20 mouse cellular contexts compared by ENCODE assay signal in the genomic region with DNA sequence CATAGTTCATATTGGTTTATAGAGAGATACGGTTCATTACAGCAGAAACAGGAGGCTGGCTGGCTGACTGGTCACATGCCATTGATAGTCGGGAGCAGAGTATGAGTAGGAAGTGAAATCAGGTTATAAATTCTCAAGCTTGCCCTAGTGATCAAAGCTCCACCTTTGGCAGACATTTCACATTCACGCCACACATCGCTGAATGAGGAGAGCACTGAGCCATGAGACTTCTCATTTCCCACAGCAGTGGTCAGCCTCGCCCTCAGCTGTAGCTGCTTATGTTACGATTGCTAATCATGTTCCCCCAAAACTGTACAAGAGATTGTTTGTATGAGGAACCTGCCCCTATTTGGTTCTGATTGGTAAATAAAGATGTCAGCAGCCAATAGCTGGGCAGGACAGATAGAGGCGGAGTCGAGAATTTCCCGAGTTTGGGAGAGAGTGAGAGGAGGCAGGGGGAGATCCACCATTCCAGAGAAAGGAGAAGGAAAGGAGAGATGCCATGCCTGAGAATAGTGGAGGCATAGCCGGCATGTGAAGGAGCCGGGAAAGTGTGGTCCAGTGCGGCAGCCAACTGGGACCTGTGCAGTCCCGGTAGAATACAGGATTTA.
DNase-seq lines count a peak whose midpoint lies in the region; ATAC-seq and TF ChIP-seq lines count a peak whose summit lies in the region.
"Had no signal": no experiment of that assay in that cellular context is flagged by ENCODE, and none has a peak within 500 bp of the region (broad histone marks: within the 10 kb centered on the region; RNA-seq: fewer than 3 reads in every experiment).

No protein-coding gene starts in this region.

- no peaks in the 10 kb centered on the region for H3K9me3 ChIP-seq in limb, embryonic 11.5 days (ENCODE audit: control insufficient read depth, low read length)
- no peaks in the 10 kb centered on the region for H3K9me3 ChIP-seq in limb, embryonic 10.5 days (replicated peaks)
- no peaks in the 10 kb centered on the region for H3K9me3 ChIP-seq in kidney, postnatal 0 days (replicated peaks; ENCODE audit: low read length)
- H3K9me3 ChIP-seq in midbrain, embryonic 15.5 days = no peaks in the 10 kb centered on the region
- H3K9me3 ChIP-seq: embryonic facial prominence, embryonic 10.5 days; forebrain, embryonic 13.5 days; heart, embryonic 10.5 days; hindbrain, embryonic 13.5 days had no signal

- no peaks in the 10 kb centered on the region for H3K27me3 ChIP-seq in limb, embryonic 11.5 days (ENCODE audit: control insufficient read depth, insufficient read depth, low read length)
- no peaks in the 10 kb centered on the region for H3K27me3 ChIP-seq in limb, embryonic 10.5 days (ENCODE audit: low read depth, poor library complexity, severe bottlenecking)
- H3K27me3 ChIP-seq in kidney, postnatal 0 days (ENCODE audit: insufficient read depth, low read length) = no peaks in the 10 kb centered on the region
- H3K27me3 ChIP-seq in midbrain, embryonic 15.5 days (replicated peaks) = no peaks in the 10 kb centered on the region
- H3K27me3 ChIP-seq: forebrain, embryonic 13.5 days; hindbrain, embryonic 13.5 days had no signal

- no peaks in the 10 kb centered on the region for H3K4me1 ChIP-seq in limb, embryonic 11.5 days (ENCODE audit: control insufficient read depth, insufficient read depth, low read length)
- peaks cover 5% of the 10 kb centered on the region for H3K4me1 ChIP-seq in limb, embryonic 10.5 days
- no peaks in the 10 kb centered on the region for H3K4me1 ChIP-seq in kidney, postnatal 0 days (replicated peaks; ENCODE audit: insufficient read depth, low read length)
- no peaks in the 10 kb centered on the region for H3K4me1 ChIP-seq in midbrain, embryonic 15.5 days
- H3K4me1 ChIP-seq: forebrain, embryonic 13.5 days; heart, embryonic 10.5 days had no signal

- DNase-seq in kidney, adult 9 months = peak; percentile 1
- DNase-seq in kidney, adult 8-10 months = no peak
- no peak for DNase-seq in limb, embryonic 11.5 days (ENCODE audit: low spot score)
- no peak for DNase-seq in limb, embryonic 10.5 days (ENCODE audit: low spot score)
- peak; percentile 68 for DNase-seq in kidney, postnatal 0 days (ENCODE audit: low spot score)
- DNase-seq: adrenal gland, adult 2 months; adrenal gland, postnatal 25 days; cerebellum, adult 18-20 months; cerebellum, adult 9-11 months; cerebellum, postnatal 36 days; forebrain, postnatal 0 days; gastrocnemius, postnatal 36 days; heart, adult 18-20 months; heart, postnatal 10 days had no signal

- no peak overlapping the region for H3K9ac ChIP-seq in limb, embryonic 11.5 days (ENCODE audit: low read length)
- H3K9ac ChIP-seq in kidney, postnatal 0 days (ENCODE audit: low read depth, low read length) = no peak overlapping the region
- H3K9ac ChIP-seq in midbrain, embryonic 15.5 days = no peak overlapping the region
- H3K9ac ChIP-seq: forebrain, embryonic 13.5 days; forebrain, postnatal 0 days; hindbrain, embryonic 13.5 days had no signal

- H3K27ac ChIP-seq in limb, embryonic 11.5 days (replicated peaks; ENCODE audit: low read depth, low read length) = no peak overlapping the region
- no peak overlapping the region for H3K27ac ChIP-seq in limb, embryonic 10.5 days
- no peak overlapping the region for H3K27ac ChIP-seq in kidney, postnatal 0 days
- no peak overlapping the region for H3K27ac ChIP-seq in midbrain, embryonic 15.5 days
- H3K27ac ChIP-seq: embryonic facial prominence, embryonic 10.5 days; forebrain, embryonic 13.5 days; heart, embryonic 10.5 days; hindbrain, embryonic 13.5 days had no signal

- H3K36me3 ChIP-seq in limb, embryonic 11.5 days (ENCODE audit: control insufficient read depth, insufficient read depth, low read length) = no peaks in the 10 kb centered on the region
- H3K36me3 ChIP-seq in limb, embryonic 10.5 days = no peaks in the 10 kb centered on the region
- no peaks in the 10 kb centered on the region for H3K36me3 ChIP-seq in kidney, postnatal 0 days (ENCODE audit: insufficient read depth, low read length)
- H3K36me3 ChIP-seq in midbrain, embryonic 15.5 days (replicated peaks) = no peaks in the 10 kb centered on the region
- H3K36me3 ChIP-seq: embryonic facial prominence, embryonic 10.5 days; heart, embryonic 10.5 days; hindbrain, embryonic 13.5 days had no signal

- TF ChIP-seq CTCF in kidney, postnatal 0 days (IDR thresholded peaks at IDR 0.05; ENCODE audit: low read depth) = no peak

- no peak overlapping the region for H3K4me3 ChIP-seq in limb, embryonic 11.5 days (ENCODE audit: low read depth, low read length)
- no peak overlapping the region for H3K4me3 ChIP-seq in limb, embryonic 10.5 days
- no peak overlapping the region for H3K4me3 ChIP-seq in kidney, postnatal 0 days (replicated peaks; ENCODE audit: low read depth, low read length)
- H3K4me3 ChIP-seq in midbrain, embryonic 15.5 days = no peak overlapping the region
- H3K4me3 ChIP-seq: embryonic facial prominence, embryonic 10.5 days; forebrain, embryonic 13.5 days; heart, embryonic 10.5 days; hindbrain, embryonic 13.5 days had no signal

- peak; percentile 67; the same call in 1 of the 2 replicates for ATAC-seq in limb, embryonic 11.5 days (ENCODE audit: insufficient number of reproducible peaks, low FRiP score, low TSS enrichment, low read depth)
- peak; percentile 87 for ATAC-seq in kidney, postnatal 0 days (replicated peaks; ENCODE audit: low FRiP score, low read depth)
- ATAC-seq in megakaryocyte progenitor cell, adult 5-6 weeks (replicated peaks; ENCODE audit: poor library complexity) = no peak
- ATAC-seq in midbrain, embryonic 15.5 days (replicated peaks) = no peak
- ATAC-seq: forebrain, embryonic 13.5 days; forebrain, postnatal 0 days had no signal

- no peak overlapping the region for H3K4me2 ChIP-seq in limb, embryonic 11.5 days (ENCODE audit: low read depth, severe bottlenecking)
- H3K4me2 ChIP-seq in kidney, postnatal 0 days (ENCODE audit: low read length) = peak overlapping the region; percentile 19
- H3K4me2 ChIP-seq in midbrain, embryonic 15.5 days = no peak overlapping the region
- H3K4me2 ChIP-seq: forebrain, embryonic 13.5 days; hindbrain, embryonic 13.5 days had no signal

- 84% methylated on average over 13 of the region's 13 CpGs for WGBS in limb, embryonic 11.5 days
- 94% methylated on average over 13 of the region's 13 CpGs for WGBS in limb, embryonic 10.5 days
- WGBS in kidney, postnatal 0 days = 52% methylated on average over 13 of the region's 13 CpGs
- 90% methylated on average over 13 of the region's 13 CpGs for WGBS in midbrain, embryonic 15.5 days

Comparison
In these comparisons a context has a peak if more than half of its experiments do, and no peak if none do; other contexts are left out.
1. DNase-seq: peak in kidney, adult 9 months (single experiment) and kidney, postnatal 0 days (single experiment); none in kidney, adult 8-10 months (0 of 2), limb, embryonic 11.5 days (single experiment) and limb, embryonic 10.5 days (single experiment).
2. ATAC-seq: peak in limb, embryonic 11.5 days (single experiment) and kidney, postnatal 0 days (single experiment); none in megakaryocyte progenitor cell, adult 5-6 weeks (single experiment) and midbrain, embryonic 15.5 days (single experiment).